Mouse (Mus musculus): ENCODE data around the gene Spint5. TPM values are rescaled to one million over a fixed set of nuclear protein-coding genes. Genes with fewer than 3 reads are reported as not detected.

Gene Spint5
- polyA plus RNA-seq, 1 experiment from 2014 or later = not detected

GRCm38 (mm10) chr2:164754105-164754504 lies 39.0 kb downstream of the Spint5 start:
- DNase-seq (ENCODE audit: low spot score) (no peak), ATAC-seq (no peak)
- no peak overlapping the region for H3K4me2 ChIP-seq (replicated peaks; ENCODE audit: low read depth, low read length)
- no peaks in the 10 kb centered on the region for H3K9me3 ChIP-seq (ENCODE audit: low read length)
- H3K27ac ChIP-seq (ENCODE audit: low read length) = no peak overlapping the region
- H3K4me1 ChIP-seq (ENCODE audit: insufficient read depth, low read depth, low read length) = no peaks in the 10 kb centered on the region
- H3K27me3 ChIP-seq (replicated peaks; ENCODE audit: insufficient read depth, low read length) = no peaks in the 10 kb centered on the region
- peaks cover 37% of the 10 kb centered on the region for H3K36me3 ChIP-seq (ENCODE audit: insufficient read depth, low read length)
- no peak overlapping the region for H3K4me3 ChIP-seq (ENCODE audit: low read depth, low read length)
- H3K9ac ChIP-seq (replicated peaks; ENCODE audit: low read depth) = no peak overlapping the region
- 69% methylated on average over 11 of the region's 11 CpGs for WGBS
- TF ChIP-seq EP300 (IDR thresholded peaks at IDR 0.05) (no peak), CTCF (IDR thresholded peaks at IDR 0.05) (no peak)

- Histone ChIP-seq H3K4me1 (ENCODE audit: insufficient read depth, low read depth, low read length) (no peaks in the 10 kb centered on the region), H3K4me2 (replicated peaks; ENCODE audit: low read depth, low read length) (no peak overlapping the region), H3K27me3 (replicated peaks; ENCODE audit: insufficient read depth, low read length) (no peaks in the 10 kb centered on the region), H3K4me3 (ENCODE audit: low read depth, low read length) (no peak overlapping the region), H3K36me3 (ENCODE audit: insufficient read depth, low read length) (peaks cover 38% of the 10 kb centered on the region), H3K9ac (replicated peaks; ENCODE audit: low read depth) (no peak overlapping the region), H3K9me3 (ENCODE audit: low read length) (no peaks in the 10 kb centered on the region), H3K27ac (ENCODE audit: low read length) (no peak overlapping the region)
- WGBS = 69% methylated on average over 2 of the region's 2 CpGs
- TF ChIP-seq CTCF (IDR thresholded peaks at IDR 0.05) = no peak
- TF ChIP-seq EP300 (IDR thresholded peaks at IDR 0.05) = no peak
- ATAC-seq = no peak
- DNase-seq (ENCODE audit: low spot score) = no peak
Observed at GRCm38 (mm10) chr2:164754800-164755199, 39.7 kb downstream of the Spint5 start.

- H3K36me3 ChIP-seq (ENCODE audit: insufficient read depth, low read length) = peaks cover 42% of the 10 kb centered on the region
Observed at GRCm38 (mm10) chr2:164757841-164758240, 42.7 kb downstream of the Spint5 start.

GRCm38 (mm10) chr2:164758692-164759091 lies 43.6 kb downstream of the Spint5 start:
- Histone ChIP-seq H3K4me3 (ENCODE audit: low read depth, low read length) (no peak overlapping the region), H3K27me3 (replicated peaks; ENCODE audit: insufficient read depth, low read length) (no peaks in the 10 kb centered on the region), H3K4me1 (ENCODE audit: insufficient read depth, low read depth, low read length) (no peaks in the 10 kb centered on the region), H3K4me2 (replicated peaks; ENCODE audit: low read depth, low read length) (no peak overlapping the region), H3K9me3 (ENCODE audit: low read length) (no peaks in the 10 kb centered on the region), H3K9ac (replicated peaks; ENCODE audit: low read depth) (no peak overlapping the region), H3K36me3 (ENCODE audit: insufficient read depth, low read length) (peaks cover 47% of the 10 kb centered on the region), H3K27ac (ENCODE audit: low read length) (no peak overlapping the region)
- TF ChIP-seq CTCF (IDR thresholded peaks at IDR 0.05) = no peak
- no peak for TF ChIP-seq EP300 (IDR thresholded peaks at IDR 0.05)
- no peak for DNase-seq (ENCODE audit: low spot score)
- no peak for ATAC-seq
- 54% methylated on average over 1 of the region's 1 CpGs for WGBS

More at GRCm38 (mm10) chr2:164757841-164758240, 42.7 kb downstream of the Spint5 start:
- TF ChIP-seq CTCF (IDR thresholded peaks at IDR 0.05) (no peak), EP300 (IDR thresholded peaks at IDR 0.05) (no peak)
- Histone ChIP-seq H3K27me3 (replicated peaks; ENCODE audit: insufficient read depth, low read length) (no peaks in the 10 kb centered on the region), H3K4me1 (ENCODE audit: insufficient read depth, low read depth, low read length) (no peaks in the 10 kb centered on the region), H3K4me2 (replicated peaks; ENCODE audit: low read depth, low read length) (no peak overlapping the region), H3K9me3 (ENCODE audit: low read length) (no peaks in the 10 kb centered on the region), H3K4me3 (ENCODE audit: low read depth, low read length) (no peak overlapping the region), H3K9ac (replicated peaks; ENCODE audit: low read depth) (no peak overlapping the region), H3K27ac (ENCODE audit: low read length) (no peak overlapping the region)
- ATAC-seq (no peak), DNase-seq (ENCODE audit: low spot score) (no peak)
- WGBS = 93% methylated on average over 10 of the region's 11 CpGs

- Histone ChIP-seq H3K4me3 (ENCODE audit: low read depth, low read length) (no peak overlapping the region), H3K9me3 (ENCODE audit: low read length) (no peaks in the 10 kb centered on the region), H3K4me2 (replicated peaks; ENCODE audit: low read depth, low read length) (no peak overlapping the region), H3K4me1 (ENCODE audit: insufficient read depth, low read depth, low read length) (no peaks in the 10 kb centered on the region), H3K27me3 (replicated peaks; ENCODE audit: insufficient read depth, low read length) (no peaks in the 10 kb centered on the region), H3K27ac (ENCODE audit: low read length) (no peak overlapping the region), H3K9ac (replicated peaks; ENCODE audit: low read depth) (no peak overlapping the region), H3K36me3 (ENCODE audit: insufficient read depth, low read length) (peaks cover 36% of the 10 kb centered on the region)
- ATAC-seq (no peak), DNase-seq (ENCODE audit: low spot score) (no peak)
- WGBS = 72% methylated on average over 4 of the region's 4 CpGs
- TF ChIP-seq EP300 (IDR thresholded peaks at IDR 0.05) (no peak), CTCF (IDR thresholded peaks at IDR 0.05) (no peak)
Observed at GRCm38 (mm10) chr2:164760059-164760833, 45.1 kb downstream of the Spint5 start.

GRCm38 (mm10) chr2:164761502-164761901 lies 46.4 kb downstream of the Spint5 start:
- DNase-seq (ENCODE audit: low spot score) (no peak), ATAC-seq (no peak)
- Histone ChIP-seq H3K27ac (ENCODE audit: low read length) (no peak overlapping the region), H3K27me3 (replicated peaks; ENCODE audit: insufficient read depth, low read length) (no peaks in the 10 kb centered on the region), H3K4me3 (ENCODE audit: low read depth, low read length) (no peak overlapping the region), H3K9me3 (ENCODE audit: low read length) (no peaks in the 10 kb centered on the region), H3K36me3 (ENCODE audit: insufficient read depth, low read length) (peaks cover 28% of the 10 kb centered on the region), H3K9ac (replicated peaks; ENCODE audit: low read depth) (no peak overlapping the region), H3K4me1 (ENCODE audit: insufficient read depth, low read depth, low read length) (no peaks in the 10 kb centered on the region), H3K4me2 (replicated peaks; ENCODE audit: low read depth, low read length) (no peak overlapping the region)
- TF ChIP-seq EP300 (IDR thresholded peaks at IDR 0.05) = no peak
- no peak for TF ChIP-seq CTCF (IDR thresholded peaks at IDR 0.05)
- WGBS = 85% methylated on average over 2 of the region's 2 CpGs
